Mouse (Mus musculus): ENCODE data around the gene Dhx37. TPM values are rescaled to one million over a fixed set of nuclear protein-coding genes. Genes with fewer than 3 reads are reported as not detected.

Dhx37 gene
- polyA plus RNA-seq, 1 experiment, result 13.2 TPM

- no peak overlapping the region for H3K27ac ChIP-seq (ENCODE audit: insufficient read depth, low read depth, low read length)
- 77% methylated on average over 5 of the region's 5 CpGs for WGBS
- no peaks in the 10 kb centered on the region for H3K4me1 ChIP-seq (ENCODE audit: control insufficient read depth, insufficient read depth, insufficient read length, low read length)
- H3K36me3 ChIP-seq (ENCODE audit: control insufficient read depth, insufficient read depth, low read length), result peaks cover 9% of the 10 kb centered on the region
- TF ChIP-seq CTCF (IDR thresholded peaks at IDR 0.05; ENCODE audit: extremely low read depth, insufficient read length, insufficient replicate concordance, low read depth, low read length) (no peak), POLR2A (IDR thresholded peaks at IDR 0.05; ENCODE audit: low read depth, low read length) (no peak)
- no peak overlapping the region for H3K4me3 ChIP-seq (ENCODE audit: low read depth, low read length)
- H3K27me3 ChIP-seq (ENCODE audit: control insufficient read depth, insufficient read depth, low read length), result no peaks in the 10 kb centered on the region
These were observed 15.4 kb upstream of the Dhx37 start for GRCm38 (mm10) chr5:125449306-125449705.

- 80% methylated on average over 4 of the region's 4 CpGs for WGBS
- H3K27me3 ChIP-seq (ENCODE audit: control insufficient read depth, insufficient read depth, low read length), result no peaks in the 10 kb centered on the region
- H3K4me1 ChIP-seq (ENCODE audit: control insufficient read depth, insufficient read depth, insufficient read length, low read length), result peaks cover under 1% of the 10 kb centered on the region; the same call in 1 of the 2 replicates
- H3K27ac ChIP-seq (ENCODE audit: insufficient read depth, low read depth, low read length), result no peak overlapping the region
- H3K4me3 ChIP-seq (ENCODE audit: low read depth, low read length), result no peak overlapping the region
- peaks cover 6% of the 10 kb centered on the region for H3K36me3 ChIP-seq (ENCODE audit: control insufficient read depth, insufficient read depth, low read length)
- no peak for TF ChIP-seq POLR2A (IDR thresholded peaks at IDR 0.05; ENCODE audit: low read depth, low read length)
- TF ChIP-seq CTCF (IDR thresholded peaks at IDR 0.05; ENCODE audit: extremely low read depth, insufficient read length, insufficient replicate concordance, low read depth, low read length), result no peak
These were observed 14.7 kb upstream of the Dhx37 start for GRCm38 (mm10) chr5:125448631-125449030.

DNA sequence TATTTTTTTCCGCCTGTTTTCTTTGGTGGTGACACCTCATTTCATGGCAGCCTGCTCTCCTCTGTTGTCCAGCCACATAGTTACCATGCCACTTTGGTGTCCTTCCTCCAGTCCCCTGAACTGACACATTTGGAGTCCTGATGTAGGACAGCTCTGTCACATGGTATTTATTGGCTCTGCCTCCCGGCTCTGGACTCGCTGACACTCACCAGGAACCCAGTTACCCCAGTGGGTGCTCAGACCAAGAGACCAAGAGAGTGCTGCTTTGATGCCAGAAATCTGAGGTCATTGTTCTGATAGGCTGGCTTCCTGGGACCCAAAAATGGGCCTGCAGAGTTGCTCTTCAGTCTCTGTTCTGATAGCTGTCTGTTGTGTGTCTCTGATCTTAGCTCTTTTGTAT lies 14.1 kb upstream of the Dhx37 start:
- TF ChIP-seq CTCF (IDR thresholded peaks at IDR 0.05; ENCODE audit: extremely low read depth, insufficient read length, insufficient replicate concordance, low read depth, low read length) (no peak), POLR2A (IDR thresholded peaks at IDR 0.05; ENCODE audit: low read depth, low read length) (no peak)
- Histone ChIP-seq H3K27ac (ENCODE audit: insufficient read depth, low read depth, low read length) (no peak overlapping the region), H3K27me3 (ENCODE audit: control insufficient read depth, insufficient read depth, low read length) (no peaks in the 10 kb centered on the region), H3K4me3 (ENCODE audit: low read depth, low read length) (no peak overlapping the region), H3K4me1 (ENCODE audit: control insufficient read depth, insufficient read depth, insufficient read length, low read length) (peaks cover 2% of the 10 kb centered on the region; the same call in 1 of the 2 replicates), H3K36me3 (ENCODE audit: control insufficient read depth, insufficient read depth, low read length) (peaks cover 5% of the 10 kb centered on the region; the same call in 1 of the 2 replicates)
- WGBS, result 74% methylated on average over 3 of the region's 3 CpGs

DNA sequence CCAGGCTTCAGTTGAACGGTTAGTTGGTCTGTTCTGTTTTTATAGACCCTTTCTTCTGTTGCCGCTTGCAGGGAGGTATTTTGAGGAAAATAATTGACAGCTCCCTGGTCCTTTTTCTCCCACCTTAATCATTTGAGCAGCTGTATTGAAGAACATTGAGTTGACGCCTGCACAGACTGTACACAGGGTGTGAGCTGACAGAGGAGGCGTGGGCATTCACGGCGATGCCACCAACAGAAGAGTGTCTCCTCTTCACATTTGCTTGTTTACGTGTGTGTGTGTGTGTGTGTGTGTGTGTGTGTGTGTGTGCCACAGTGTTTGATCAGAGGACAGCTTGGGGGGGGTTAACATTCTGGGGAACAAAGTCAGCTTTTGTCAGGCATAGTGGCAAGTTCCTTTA lies 12.4 kb upstream of the Dhx37 start:
- 81% methylated on average over 7 of the region's 7 CpGs for WGBS
- H3K27me3 ChIP-seq (ENCODE audit: control insufficient read depth, insufficient read depth, low read length), result no peaks in the 10 kb centered on the region
- H3K4me3 ChIP-seq (ENCODE audit: low read depth, low read length), result no peak overlapping the region
- peaks cover 6% of the 10 kb centered on the region; the same call in 1 of the 2 replicates for H3K4me1 ChIP-seq (ENCODE audit: control insufficient read depth, insufficient read depth, insufficient read length, low read length)
- H3K36me3 ChIP-seq (ENCODE audit: control insufficient read depth, insufficient read depth, low read length), result 0 out of 2 replicates have a peak, but pooled peaks cover under 1% of the 10 kb centered on the region
- H3K27ac ChIP-seq (ENCODE audit: insufficient read depth, low read depth, low read length), result no peak overlapping the region
- TF ChIP-seq POLR2A (IDR thresholded peaks at IDR 0.05; ENCODE audit: low read depth, low read length), result no peak
- no peak for TF ChIP-seq CTCF (IDR thresholded peaks at IDR 0.05; ENCODE audit: extremely low read depth, insufficient read length, insufficient replicate concordance, low read depth, low read length)

DNA sequence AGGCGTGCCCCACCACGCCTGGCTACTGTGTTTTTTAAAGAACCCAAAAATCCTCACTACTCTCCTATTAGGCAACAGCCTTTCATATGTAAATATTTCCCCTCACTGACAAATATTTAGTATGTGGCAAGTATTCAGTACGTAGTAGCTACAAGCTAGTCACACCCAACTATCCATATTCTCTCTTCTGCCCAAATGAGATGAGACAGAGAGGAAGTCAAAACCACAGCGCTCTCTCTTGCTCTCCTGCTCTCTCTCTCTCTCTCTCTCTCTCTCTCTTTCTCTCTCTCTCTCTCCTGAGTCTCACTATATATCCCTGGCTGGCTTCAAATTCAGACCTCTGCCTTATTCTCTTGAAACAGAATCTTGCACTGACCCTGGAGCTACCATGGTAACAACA lies 10.6 kb upstream of the Dhx37 start:
- Histone ChIP-seq H3K27me3 (ENCODE audit: control insufficient read depth, insufficient read depth, low read length) (no peaks in the 10 kb centered on the region), H3K27ac (ENCODE audit: insufficient read depth, low read depth, low read length) (no peak overlapping the region), H3K4me1 (ENCODE audit: control insufficient read depth, insufficient read depth, insufficient read length, low read length) (peaks cover 6% of the 10 kb centered on the region; the same call in 1 of the 2 replicates), H3K36me3 (ENCODE audit: control insufficient read depth, insufficient read depth, low read length) (no peaks in the 10 kb centered on the region), H3K4me3 (ENCODE audit: low read depth, low read length) (no peak overlapping the region)
- TF ChIP-seq CTCF (IDR thresholded peaks at IDR 0.05; ENCODE audit: extremely low read depth, insufficient read length, insufficient replicate concordance, low read depth, low read length) (no peak), POLR2A (IDR thresholded peaks at IDR 0.05; ENCODE audit: low read depth, low read length) (no peak)
- WGBS, result 73% methylated on average over 4 of the region's 4 CpGs

DNA sequence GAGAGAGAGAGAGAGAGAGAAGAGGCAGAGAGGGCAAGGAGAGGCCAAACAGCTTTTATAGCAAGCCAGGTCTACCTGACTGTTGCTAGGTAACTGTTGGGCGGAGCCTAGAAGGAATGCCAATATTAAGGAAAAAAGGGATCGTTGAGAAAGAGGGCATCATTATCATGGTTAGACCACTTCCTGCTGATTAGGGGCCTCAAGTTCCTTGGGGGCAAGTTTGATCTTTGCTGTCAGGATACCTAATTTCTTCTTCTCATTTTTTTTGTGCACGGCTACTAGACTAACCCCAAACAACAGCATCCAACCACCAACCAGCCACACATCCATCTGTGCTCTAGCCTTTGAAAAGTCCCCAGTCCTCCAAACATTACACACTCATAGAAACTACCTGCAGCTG lies 10.0 kb upstream of the Dhx37 start:
- TF ChIP-seq POLR2A (IDR thresholded peaks at IDR 0.05; ENCODE audit: low read depth, low read length) (no peak), CTCF (IDR thresholded peaks at IDR 0.05; ENCODE audit: extremely low read depth, insufficient read length, insufficient replicate concordance, low read depth, low read length) (no peak)
- Histone ChIP-seq H3K27ac (ENCODE audit: insufficient read depth, low read depth, low read length) (no peak overlapping the region), H3K4me3 (ENCODE audit: low read depth, low read length) (no peak overlapping the region), H3K27me3 (ENCODE audit: control insufficient read depth, insufficient read depth, low read length) (no peaks in the 10 kb centered on the region), H3K36me3 (ENCODE audit: control insufficient read depth, insufficient read depth, low read length) (no peaks in the 10 kb centered on the region), H3K4me1 (ENCODE audit: control insufficient read depth, insufficient read depth, insufficient read length, low read length) (peaks cover 6% of the 10 kb centered on the region; the same call in 1 of the 2 replicates)
- WGBS, result 55% methylated on average over 3 of the region's 3 CpGs

GRCm38 (mm10) chr5:125443335-125443734 lies 9.4 kb upstream of the Dhx37 start:
- Histone ChIP-seq H3K4me1 (ENCODE audit: control insufficient read depth, insufficient read depth, insufficient read length, low read length) (peaks cover 6% of the 10 kb centered on the region; the same call in 1 of the 2 replicates), H3K27me3 (ENCODE audit: control insufficient read depth, insufficient read depth, low read length) (no peaks in the 10 kb centered on the region), H3K36me3 (ENCODE audit: control insufficient read depth, insufficient read depth, low read length) (no peaks in the 10 kb centered on the region), H3K4me3 (ENCODE audit: low read depth, low read length) (no peak overlapping the region), H3K27ac (ENCODE audit: insufficient read depth, low read depth, low read length) (no peak overlapping the region)
- 87% methylated on average over 5 of the region's 5 CpGs for WGBS
- TF ChIP-seq CTCF (IDR thresholded peaks at IDR 0.05; ENCODE audit: extremely low read depth, insufficient read length, insufficient replicate concordance, low read depth, low read length), result peak; percentile 24; the same call in 1 of the 2 replicates
- TF ChIP-seq POLR2A (IDR thresholded peaks at IDR 0.05; ENCODE audit: low read depth, low read length), result no peak
